In genomic region chr14:73874337-73874736, GRCm38 (mm10) we compare ENCODE assay signal across 18 mouse cellular contexts.
"Had no signal": no experiment of that assay in that cellular context is flagged by ENCODE, and none has a peak within 500 bp of the region (broad histone marks: within the 10 kb centered on the region; RNA-seq: fewer than 3 reads in every experiment).

No protein-coding gene starts in this region.

- H3K27ac ChIP-seq: midbrain, embryonic 10.5 days; midbrain, embryonic 12.5 days; neural tube, embryonic 13.5 days; neural tube, embryonic 15.5 days had no signal

- ATAC-seq: midbrain, embryonic 16.5 days had no signal

- H3K27me3 ChIP-seq: midbrain, embryonic 12.5 days; neural tube, embryonic 13.5 days; neural tube, embryonic 15.5 days had no signal

- H3K4me2 ChIP-seq: lung, embryonic 14.5 days; midbrain, embryonic 12.5 days; neural tube, embryonic 13.5 days; neural tube, embryonic 15.5 days had no signal

- H3K9me3 ChIP-seq: midbrain, embryonic 10.5 days; midbrain, embryonic 12.5 days; neural tube, embryonic 13.5 days; neural tube, embryonic 15.5 days had no signal

- H3K9ac ChIP-seq: lung, embryonic 14.5 days; midbrain, embryonic 12.5 days; neural tube, embryonic 13.5 days; neural tube, embryonic 15.5 days had no signal

- DNase-seq: lung, embryonic 14.5 days; lung, postnatal 10 days; lung, postnatal 4 days; midbrain, embryonic 14.5 days; retina, postnatal 1 day; right cerebral cortex, adult 18-20 months; right cerebral cortex, postnatal 25 days; right cerebral cortex, postnatal 4 days; spleen, adult 18-20 months; thymus, adult 2 months; thymus, postnatal 25 days; thymus, postnatal 4 days had no signal

- H3K36me3 ChIP-seq: midbrain, embryonic 10.5 days; midbrain, embryonic 12.5 days; neural tube, embryonic 13.5 days; neural tube, embryonic 15.5 days had no signal

- H3K4me1 ChIP-seq: midbrain, embryonic 10.5 days; midbrain, embryonic 12.5 days; neural tube, embryonic 13.5 days; neural tube, embryonic 15.5 days had no signal

- H3K4me3 ChIP-seq: midbrain, embryonic 10.5 days; midbrain, embryonic 12.5 days; myocyte; neural tube, embryonic 13.5 days; neural tube, embryonic 15.5 days had no signal
